Mouse (Mus musculus) G1E (cell line): ENCODE measurements at regions not wholly inside any gene's neighbourhood (a gene's known extent, or its start where the extent isn't known, plus 50 kb on each side); places are given as distances from the start of the nearest gene placed in this dataset.

Experiments used
- CTCF ChIP-seq: IDR thresholded peaks from 2 replicates; pipeline ENCODE4 v1.5.1; 2012; ENCODE audit warnings: low read depth, low read length, inconsistent platforms, mixed read lengths
- GATA1 ChIP-seq: IDR thresholded peaks from 2 replicates; pipeline ENCODE4 v1.6.1; 2012; ENCODE audit warnings: borderline replicate concordance, low read length, inconsistent platforms, mixed read lengths

DNA sequence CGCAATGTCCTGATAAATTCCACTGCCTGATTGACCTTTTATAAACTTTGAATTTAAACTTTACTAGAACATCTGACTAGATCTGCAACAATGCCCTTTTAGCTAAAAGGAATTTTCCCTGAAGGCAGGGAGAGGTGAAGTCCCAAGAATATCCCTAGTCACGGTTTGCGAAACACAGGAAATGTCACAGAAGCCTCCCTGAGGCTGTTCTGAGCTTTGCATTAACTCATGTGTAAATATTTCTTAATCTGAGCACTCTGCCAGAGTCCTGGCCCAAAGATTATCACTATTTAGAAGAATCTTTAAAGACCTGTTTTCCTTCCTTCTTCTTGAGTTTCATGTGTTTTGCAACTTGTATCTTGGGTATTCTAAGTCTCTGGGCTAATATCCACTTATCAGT is 263.7 kb upstream of the Slc7a14 start:
- TF ChIP-seq GATA1 (no peak), CTCF (no peak)
